Mouse (Mus musculus) liver, embryonic 14.5 days (tissue): Measurements from ENCODE around the gene Myt1l.

Experiments
- CTCF ChIP-seq: IDR thresholded peaks from 2 replicates; pipeline ENCODE4 v1.5.1; 2016; ENCODE audit warnings: antibody characterized with exemption, low read depth, control low read depth
- EP300 ChIP-seq: IDR thresholded peaks from 2 replicates; pipeline ENCODE4 v1.6.1; 2016; ENCODE audit warnings: antibody characterized with exemption, low read depth

GRCm38 (mm10) chr12:29772401-29772800 is 244.2 kb downstream of the Myt1l start:
- TF ChIP-seq EP300 (no peak), CTCF (no peak)
